Mouse (Mus musculus): Measurements from ENCODE around the gene Tsen54.

The Tsen54 gene

GRCm38 (mm10) chr11:115803072-115803709, 11.3 kb upstream of the Tsen54 start:
- DNase-seq (ENCODE audit: low read depth, low spot score): no peak

DNA sequence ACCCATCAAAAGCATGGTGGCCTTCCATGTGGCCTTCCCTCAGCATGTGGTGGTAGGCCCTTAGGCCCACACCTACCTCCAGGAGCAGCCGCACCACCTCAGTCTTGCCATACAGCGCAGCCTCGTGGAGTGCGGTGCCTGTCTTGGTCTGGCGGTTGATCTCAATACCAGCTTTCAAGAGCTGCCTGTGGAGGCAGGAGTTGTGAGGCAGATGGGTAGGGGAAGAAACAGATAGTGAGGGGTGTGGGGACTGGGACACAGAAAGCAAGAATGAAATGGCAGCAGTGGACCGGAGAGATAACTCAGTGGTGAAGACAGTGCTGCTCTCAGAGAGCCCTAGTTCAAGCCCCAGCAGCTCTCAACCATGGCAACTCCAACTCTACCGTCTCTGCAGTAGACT, 9.5 kb upstream of the Tsen54 start:
- no peak for DNase-seq (ENCODE audit: low read depth, low spot score)

DNA sequence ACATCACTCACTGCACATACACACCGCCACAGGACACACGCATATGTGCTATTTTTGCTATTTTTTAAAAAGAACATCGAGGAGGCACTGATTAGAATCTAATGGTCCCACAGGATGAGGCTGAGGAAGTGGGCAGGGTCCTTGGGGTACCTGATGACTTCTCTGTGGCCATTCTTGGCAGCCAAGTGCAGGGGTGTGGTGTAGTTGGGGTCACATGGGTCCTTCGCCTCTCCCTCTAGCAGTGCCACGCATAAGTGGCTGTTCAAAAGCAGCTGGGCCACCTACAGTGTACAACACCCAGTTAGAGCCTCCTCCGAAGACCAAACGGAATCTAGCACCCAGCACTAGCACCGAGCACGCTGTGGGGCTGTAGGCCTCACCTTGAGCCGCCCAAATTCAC, 8.4 kb upstream of the Tsen54 start:
- no peak for DNase-seq (ENCODE audit: low read depth, low spot score)

GRCm38 (mm10) chr11:115807306-115807705, 7.2 kb upstream of the Tsen54 start:
- no peak for DNase-seq (ENCODE audit: low read depth, low spot score)

DNA sequence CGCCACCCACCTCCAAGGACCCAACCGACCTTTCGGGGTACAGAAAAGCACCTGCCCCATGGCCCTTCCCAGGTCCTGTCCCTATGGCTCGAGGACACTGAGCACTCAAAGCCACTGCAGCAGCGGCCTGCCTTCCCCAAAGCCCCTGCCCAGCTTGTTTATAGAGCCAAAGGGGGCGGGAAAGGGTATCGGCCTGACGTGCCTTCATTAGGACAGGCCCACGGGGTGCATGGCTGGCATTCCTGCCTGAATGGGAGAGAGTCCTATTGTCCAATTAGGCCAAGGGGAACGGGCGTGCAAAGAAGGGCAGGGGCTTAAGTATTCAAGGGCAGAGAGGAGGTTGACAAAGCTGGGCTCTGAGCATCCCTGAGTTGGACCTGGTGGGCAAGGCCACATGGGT, 6.6 kb upstream of the Tsen54 start:
- DNase-seq (ENCODE audit: low read depth, low spot score): no peak

- DNase-seq (ENCODE audit: low read depth, low spot score): no peak
These were observed 5.7 kb upstream of the Tsen54 start for GRCm38 (mm10) chr11:115808696-115809310.

DNA sequence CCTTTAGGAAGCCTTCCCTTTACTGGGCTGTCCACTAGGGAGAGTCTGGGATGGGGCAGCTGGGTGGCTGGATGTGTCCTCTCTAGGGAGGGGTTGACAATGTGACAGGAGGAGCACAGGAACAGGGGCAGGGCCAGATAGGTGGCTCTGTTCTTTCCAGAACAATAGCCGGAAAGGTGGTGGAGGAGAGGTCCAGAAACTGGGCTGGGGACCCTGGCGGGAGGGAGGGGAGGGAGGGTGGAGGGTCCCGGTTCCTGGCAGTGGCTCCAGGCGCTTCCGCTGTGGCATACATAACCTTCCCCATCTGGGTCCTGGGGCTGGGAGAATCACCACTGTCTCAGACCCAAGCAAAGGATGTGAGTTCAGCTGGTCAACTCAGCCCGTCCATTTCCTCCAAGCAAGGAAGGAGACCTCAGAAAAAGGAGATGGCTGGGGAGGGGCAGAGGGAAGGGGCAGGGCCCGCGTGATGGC, 5.2 kb upstream of the Tsen54 start:
- no peak for DNase-seq (ENCODE audit: low read depth, low spot score)

GRCm38 (mm10) chr11:115810377-115810776, 4.1 kb upstream of the Tsen54 start:
- DNase-seq (ENCODE audit: low read depth, low spot score): no peak

DNA sequence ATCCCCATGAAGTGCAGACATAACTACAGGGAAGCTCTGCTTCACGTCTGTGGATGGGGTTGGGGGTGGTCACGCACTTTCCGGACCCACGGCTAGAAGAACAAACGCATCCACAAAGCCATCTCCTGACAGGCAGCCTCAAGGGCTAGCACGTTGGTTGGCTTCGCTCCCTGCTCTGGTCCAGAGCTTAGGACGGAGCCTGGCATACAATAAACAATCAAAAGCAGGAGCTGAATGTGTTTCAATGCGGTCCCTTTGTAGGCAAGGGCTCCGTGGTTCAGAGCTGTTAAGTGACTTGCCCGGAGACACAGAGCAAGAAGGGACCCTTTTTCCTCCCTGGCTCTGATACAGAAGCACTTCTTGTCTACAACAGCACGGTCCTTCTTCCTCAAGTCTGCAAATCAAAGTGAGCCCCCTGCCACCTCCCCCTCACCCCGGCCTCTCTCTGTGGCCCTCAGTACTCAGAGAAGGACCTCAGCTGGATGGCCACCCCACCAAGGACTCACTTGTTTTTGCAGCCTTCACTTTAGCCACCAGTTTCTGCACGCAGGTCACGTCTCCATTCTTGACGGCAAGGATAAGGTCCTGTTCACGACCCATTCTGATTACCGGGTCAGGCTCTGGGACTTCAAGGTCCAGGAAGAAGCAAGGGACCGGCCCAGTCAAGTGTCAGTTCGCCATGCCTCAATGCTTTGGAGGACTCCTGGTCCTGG, 3.0 kb upstream of the Tsen54 start:
- no peak for DNase-seq (ENCODE audit: low read depth, low spot score)

DNA sequence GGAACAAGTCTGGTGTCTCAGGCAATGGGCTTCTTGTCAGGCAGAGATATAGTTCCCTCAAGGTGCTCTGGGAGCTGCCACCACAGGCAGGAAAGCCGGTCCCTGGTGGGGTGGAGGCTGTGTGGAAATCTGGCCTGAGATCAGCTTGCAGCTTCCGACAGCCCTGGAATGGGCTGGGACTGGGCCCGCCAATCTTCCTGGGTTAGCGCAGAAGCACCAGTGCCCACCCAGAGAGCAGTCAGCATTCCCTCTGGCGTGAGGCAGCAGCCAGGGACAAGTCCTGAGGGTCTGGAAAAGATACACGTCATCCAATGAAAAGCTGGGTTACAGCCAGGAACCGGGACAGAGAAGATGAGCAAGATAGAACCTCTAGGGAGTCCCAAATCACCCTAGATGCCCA, 2.4 kb upstream of the Tsen54 start:
- no peak for DNase-seq (ENCODE audit: low read depth, low spot score)

DNA sequence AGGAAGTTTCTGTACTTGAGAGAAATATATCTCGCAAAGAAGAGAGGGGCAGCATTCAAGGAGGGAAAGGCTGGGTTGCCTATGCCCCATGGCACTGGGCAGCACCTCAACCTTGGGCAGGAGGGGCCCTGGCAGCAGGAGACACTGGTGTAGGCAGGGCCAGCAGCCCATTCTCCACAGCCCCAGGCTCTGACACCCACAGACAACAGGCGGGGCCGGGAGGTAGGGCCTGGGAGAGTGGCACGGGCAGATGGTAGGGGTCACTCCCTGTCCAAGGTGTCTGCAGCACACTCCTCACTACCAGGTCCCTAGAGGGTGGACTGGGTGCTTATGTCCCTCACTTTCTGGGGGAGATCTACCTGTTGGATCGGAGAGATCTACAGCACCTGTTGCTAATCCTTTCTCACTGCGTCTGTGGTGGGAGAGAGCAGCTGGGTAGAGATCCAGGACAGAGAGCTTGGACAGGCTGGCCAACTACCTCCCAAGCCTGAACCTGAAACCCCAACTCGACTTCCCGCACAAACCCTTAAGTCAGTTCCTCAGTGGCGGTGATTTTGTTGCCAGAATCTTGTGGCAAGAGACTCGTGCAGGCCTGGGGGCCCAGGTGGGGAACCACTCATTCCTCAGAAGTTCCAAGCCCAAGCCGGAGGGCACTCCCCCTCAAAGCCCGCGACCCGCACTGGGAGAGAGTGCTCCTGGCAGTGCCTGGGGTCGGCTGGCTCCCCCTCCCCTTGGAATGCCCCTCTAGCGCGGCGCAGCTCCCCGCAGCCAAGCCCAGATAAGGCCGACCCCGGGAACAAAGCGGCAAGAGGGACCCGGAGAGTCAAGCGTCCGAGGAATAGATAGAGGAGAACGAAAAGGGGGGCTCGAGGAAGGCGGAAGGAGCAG, 1.7 kb upstream of the Tsen54 start:
- DNase-seq (ENCODE audit: low read depth, low spot score): peak; percentile 37

DNA sequence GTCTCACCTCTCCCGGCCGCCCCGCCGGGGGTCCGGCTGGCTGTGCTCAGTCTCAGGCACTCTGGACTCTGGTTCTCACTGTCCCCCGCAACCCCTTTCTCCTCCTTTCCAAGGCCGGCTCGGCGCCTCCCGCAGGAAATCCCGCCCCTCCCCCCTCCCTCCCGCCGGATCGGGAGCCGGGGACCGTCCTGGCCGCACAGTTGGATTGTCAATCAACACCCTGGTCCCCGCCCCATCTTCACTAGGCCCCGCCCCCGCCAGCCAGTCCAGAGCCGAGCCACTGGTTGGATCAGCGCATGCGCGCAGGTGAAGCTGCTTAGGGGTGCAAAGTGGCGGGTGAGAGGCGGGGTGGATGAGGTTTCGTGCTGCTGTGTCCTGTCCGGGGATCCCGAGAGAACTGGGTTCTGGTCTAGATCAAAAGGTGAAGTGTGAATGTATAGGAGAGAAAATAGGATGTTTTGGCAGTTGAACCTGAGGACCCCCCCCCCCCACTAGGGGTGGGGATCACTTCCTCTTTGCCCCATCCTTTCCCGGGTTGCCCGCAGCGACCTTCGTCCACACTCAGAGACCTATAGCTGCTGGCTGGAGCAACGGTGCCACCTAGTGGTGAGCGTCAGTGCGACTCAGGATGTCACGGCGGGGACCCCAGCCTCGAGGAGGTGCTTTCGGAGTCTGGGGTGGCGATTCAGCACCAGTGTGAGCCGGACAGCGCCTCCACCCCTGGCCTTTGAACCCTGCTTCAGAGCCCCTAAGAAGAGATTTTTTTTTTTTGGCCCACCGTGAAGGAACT, 822 bp upstream of the Tsen54 start, which contains the start of gene Caskin2:
Gene Caskin2 (minus strand): TSS at position 133 of the 790 bp plus-strand sequence.
- peak; percentile 98 for DNase-seq (ENCODE audit: low read depth, low spot score)

- DNase-seq (ENCODE audit: low read depth, low spot score): peak; percentile 59
These were observed 2.8 kb downstream of the Tsen54 start for GRCm38 (mm10) chr11:115817331-115817730.

GRCm38 (mm10) chr11:115819915-115820623, 5.5 kb downstream of the Tsen54 start:
- no peak for DNase-seq (ENCODE audit: low read depth, low spot score)

- DNase-seq (ENCODE audit: low read depth, low spot score): peak; percentile 44
These were observed 6.5 kb downstream of the Tsen54 start for GRCm38 (mm10) chr11:115821001-115821400.

DNA sequence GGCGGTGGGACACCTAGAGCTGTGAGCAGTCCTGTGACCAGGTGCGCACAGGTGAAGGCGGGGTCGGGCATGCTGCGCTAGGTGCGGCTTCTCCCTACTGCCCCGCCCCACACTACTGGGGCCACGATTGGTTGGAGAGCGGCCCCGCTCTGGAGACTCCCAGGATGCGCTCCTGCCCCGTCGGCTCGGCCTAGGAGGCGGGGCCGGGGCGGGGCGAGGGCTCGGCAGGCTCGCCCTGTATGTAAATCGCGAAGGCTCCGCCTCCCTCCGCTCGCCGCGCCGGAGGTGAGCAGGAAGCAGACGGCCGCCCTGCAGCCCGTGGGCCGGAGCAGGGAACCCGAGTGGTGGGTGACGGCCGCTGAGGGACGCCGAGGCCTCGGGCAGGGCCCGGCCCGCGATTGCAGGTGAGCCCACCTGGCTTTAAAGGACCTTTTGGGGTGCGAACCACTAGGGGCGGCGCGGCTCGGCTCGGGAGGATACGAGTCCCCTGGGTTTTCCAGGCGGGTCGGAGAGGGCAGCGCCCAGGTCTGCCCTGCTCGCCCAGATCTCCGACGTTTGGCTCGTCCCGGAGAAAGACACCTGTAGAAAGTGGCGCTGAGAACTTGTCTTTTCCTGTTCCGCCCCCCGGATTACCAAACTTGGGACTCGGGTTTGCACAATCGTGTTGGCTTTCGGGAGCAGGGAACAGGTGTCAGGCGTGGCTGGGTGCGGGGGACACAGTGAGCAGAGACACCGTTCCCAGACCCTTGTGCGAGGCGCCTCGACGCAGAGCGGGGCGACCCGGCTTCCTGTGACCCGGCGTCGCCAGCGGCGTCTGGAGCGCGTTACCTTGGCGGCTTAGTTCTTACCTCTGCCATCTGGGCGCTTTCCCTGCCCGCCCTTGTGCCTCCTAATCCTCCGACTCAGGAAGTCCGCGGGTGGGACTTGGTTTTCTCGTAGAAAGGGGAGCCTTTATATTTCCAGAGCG, 9.5 kb downstream of the Tsen54 start, which contains the start of gene Llgl2:
Gene Llgl2 (plus strand): TSS at position 276 of the 967 bp plus-strand sequence.
- DNase-seq (ENCODE audit: low read depth, low spot score): peak; percentile 84

DNA sequence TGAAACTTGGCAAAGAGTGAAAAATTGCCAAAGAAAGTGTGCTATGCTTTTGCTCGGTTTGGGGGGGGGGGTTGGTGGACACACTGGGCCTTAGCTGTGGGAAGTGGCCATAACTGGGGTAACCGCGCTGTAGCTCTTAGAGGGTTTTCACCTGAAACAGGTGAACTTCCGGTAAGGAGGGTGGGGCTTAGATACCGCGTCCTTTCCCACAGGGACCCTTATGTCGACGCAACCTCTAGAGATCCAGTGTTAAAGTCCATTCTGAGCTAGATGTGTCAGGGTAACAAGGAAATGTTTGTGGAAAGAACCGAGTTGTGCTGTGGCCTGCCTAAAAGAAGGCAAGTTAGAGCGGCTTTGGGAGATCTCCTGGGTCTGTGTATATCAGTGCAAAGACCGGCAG, 10.3 kb downstream of the Tsen54 start:
- no peak for DNase-seq (ENCODE audit: low read depth, low spot score)

- no peak for DNase-seq (ENCODE audit: low read depth, low spot score)
These were observed 12.0 kb downstream of the Tsen54 start for GRCm38 (mm10) chr11:115826487-115826886.

DNA sequence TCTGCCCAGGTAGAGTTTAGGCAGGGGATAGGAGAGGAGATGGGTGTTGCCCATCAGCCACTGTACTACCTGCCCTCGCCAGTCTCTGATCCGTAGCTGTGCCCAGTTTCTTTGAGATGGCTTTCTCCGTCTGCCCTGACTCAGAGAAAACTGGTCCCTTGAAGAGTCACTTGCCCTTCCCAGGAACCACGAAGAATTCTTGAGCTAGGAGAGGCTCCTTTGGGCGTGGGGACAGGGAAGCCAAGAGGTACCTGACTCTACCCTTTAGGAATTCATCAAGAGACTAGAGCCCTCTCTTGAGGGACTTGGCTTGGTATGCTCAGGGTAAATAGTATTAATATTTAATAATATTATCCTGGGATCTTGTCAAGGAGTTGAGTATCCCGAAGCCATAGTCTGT, 13.1 kb downstream of the Tsen54 start:
- DNase-seq (ENCODE audit: low read depth, low spot score): peak; percentile 33

All from 3T3-L1 (cell line).